Mouse (Mus musculus): ENCODE measurements at regions not wholly inside any gene's neighbourhood (a gene's known extent, or its start where the extent isn't known, plus 50 kb on each side); places are given as distances from the start of the nearest gene placed in this dataset.

GRCm38 (mm10) chrX:70820518-70820917, 229.5 kb upstream of the Mamld1 start:
- no peak overlapping the region for H3K4me2 ChIP-seq (ENCODE audit: low read depth, low read length)
- 93% methylated on average over 3 of the region's 3 CpGs for WGBS
- H3K27ac ChIP-seq (ENCODE audit: low read length): no peak overlapping the region
- ATAC-seq (ENCODE audit: low read depth): no peak
- H3K9me3 ChIP-seq (ENCODE audit: control insufficient read depth, low read length): no peaks in the 10 kb centered on the region
- H3K4me1 ChIP-seq (replicated peaks; ENCODE audit: control insufficient read depth, insufficient read depth, low read length): no peaks in the 10 kb centered on the region
- no peaks in the 10 kb centered on the region for H3K27me3 ChIP-seq (ENCODE audit: control insufficient read depth, insufficient read depth, low read depth, low read length)
- no peak overlapping the region for H3K4me3 ChIP-seq (ENCODE audit: low read length)
- no peak overlapping the region for H3K9ac ChIP-seq (ENCODE audit: low read length)
- H3K36me3 ChIP-seq (ENCODE audit: control insufficient read depth, insufficient read depth, low read length): no peaks in the 10 kb centered on the region

GRCm38 (mm10) chrX:70817771-70818170, 232.3 kb upstream of the Mamld1 start:
- no peak for ATAC-seq (ENCODE audit: low read depth)
- Histone ChIP-seq H3K4me1 (replicated peaks; ENCODE audit: control insufficient read depth, insufficient read depth, low read length) (no peaks in the 10 kb centered on the region), H3K9ac (ENCODE audit: low read length) (no peak overlapping the region), H3K4me3 (ENCODE audit: low read length) (no peak overlapping the region), H3K27me3 (ENCODE audit: control insufficient read depth, insufficient read depth, low read depth, low read length) (no peaks in the 10 kb centered on the region), H3K9me3 (ENCODE audit: control insufficient read depth, low read length) (no peaks in the 10 kb centered on the region), H3K4me2 (ENCODE audit: low read depth, low read length) (no peak overlapping the region), H3K27ac (ENCODE audit: low read length) (no peak overlapping the region), H3K36me3 (ENCODE audit: control insufficient read depth, insufficient read depth, low read length) (no peaks in the 10 kb centered on the region)
- WGBS: 53% methylated on average over 1 of the region's 1 CpGs

- Histone ChIP-seq H3K4me1 (replicated peaks; ENCODE audit: control insufficient read depth, insufficient read depth, low read length) (no peaks in the 10 kb centered on the region), H3K36me3 (ENCODE audit: control insufficient read depth, insufficient read depth, low read length) (no peaks in the 10 kb centered on the region), H3K27me3 (ENCODE audit: control insufficient read depth, insufficient read depth, low read depth, low read length) (no peaks in the 10 kb centered on the region), H3K27ac (ENCODE audit: low read length) (no peak overlapping the region), H3K9ac (ENCODE audit: low read length) (no peak overlapping the region), H3K4me2 (ENCODE audit: low read depth, low read length) (no peak overlapping the region), H3K4me3 (ENCODE audit: low read length) (no peak overlapping the region), H3K9me3 (ENCODE audit: control insufficient read depth, low read length) (no peaks in the 10 kb centered on the region)
- no peak for ATAC-seq (ENCODE audit: low read depth)
- 57% methylated on average over 3 of the region's 3 CpGs for WGBS
These were observed 233.4 kb upstream of the Mamld1 start for GRCm38 (mm10) chrX:70816662-70817061.

GRCm38 (mm10) chrX:70791796-70792195, 258.3 kb upstream of the Mamld1 start:
- Histone ChIP-seq H3K4me2 (ENCODE audit: low read depth, low read length) (no peak overlapping the region), H3K4me1 (replicated peaks; ENCODE audit: control insufficient read depth, insufficient read depth, low read length) (no peaks in the 10 kb centered on the region), H3K27ac (ENCODE audit: low read length) (no peak overlapping the region), H3K27me3 (ENCODE audit: control insufficient read depth, insufficient read depth, low read depth, low read length) (no peaks in the 10 kb centered on the region), H3K4me3 (ENCODE audit: low read length) (no peak overlapping the region), H3K9me3 (ENCODE audit: control insufficient read depth, low read length) (no peaks in the 10 kb centered on the region), H3K9ac (ENCODE audit: low read length) (no peak overlapping the region), H3K36me3 (ENCODE audit: control insufficient read depth, insufficient read depth, low read length) (no peaks in the 10 kb centered on the region)
- no peak for ATAC-seq (ENCODE audit: low read depth)
- WGBS: 71% methylated on average over 3 of the region's 3 CpGs

GRCm38 (mm10) chrX:70762862-70763261, 285.9 kb upstream of the Tmem185a start:
- no peak overlapping the region for H3K27ac ChIP-seq (ENCODE audit: low read length)
- peak; percentile 70; the same call in 1 of the 2 replicates for ATAC-seq (ENCODE audit: low read depth)
- no peak overlapping the region for H3K4me2 ChIP-seq (ENCODE audit: low read depth, low read length)
- no peaks in the 10 kb centered on the region for H3K9me3 ChIP-seq (ENCODE audit: control insufficient read depth, low read length)
- no peak overlapping the region for H3K9ac ChIP-seq (ENCODE audit: low read length)
- H3K4me1 ChIP-seq (replicated peaks; ENCODE audit: control insufficient read depth, insufficient read depth, low read length): no peaks in the 10 kb centered on the region
- H3K36me3 ChIP-seq (ENCODE audit: control insufficient read depth, insufficient read depth, low read length): no peaks in the 10 kb centered on the region
- WGBS: 30% methylated on average over 1 of the region's 1 CpGs
- no peaks in the 10 kb centered on the region for H3K27me3 ChIP-seq (ENCODE audit: control insufficient read depth, insufficient read depth, low read depth, low read length)
- no peak overlapping the region for H3K4me3 ChIP-seq (ENCODE audit: low read length)

DNA sequence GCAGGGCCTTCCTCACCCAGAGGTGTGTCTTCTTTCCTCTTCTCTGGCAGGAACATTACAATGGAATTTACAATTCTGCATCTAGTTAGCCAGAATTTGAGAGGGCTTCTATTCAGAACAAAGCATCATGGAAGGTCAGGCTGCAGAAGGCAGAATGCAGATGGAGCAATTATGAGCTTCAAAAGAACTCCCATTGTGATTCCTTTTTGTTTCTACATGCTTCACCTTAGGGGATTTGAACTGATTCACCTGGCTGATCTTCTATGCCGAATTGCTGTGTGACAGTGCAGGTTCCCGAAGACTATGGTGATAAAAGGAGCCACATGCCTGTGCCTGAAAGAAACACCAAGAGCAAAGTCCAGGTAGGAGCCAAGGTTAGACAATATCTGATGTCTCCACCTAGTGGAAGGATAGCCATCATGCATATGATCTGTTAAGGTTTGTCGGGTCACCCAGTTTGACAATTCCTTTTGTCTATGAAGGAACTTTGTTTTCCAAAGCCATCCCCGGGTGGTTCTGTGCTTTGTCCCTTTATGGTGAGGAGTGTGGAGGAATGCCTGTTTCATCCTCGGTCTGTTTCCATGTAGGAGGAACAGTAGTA, 236.1 kb upstream of the Tmem185a start:
- Histone ChIP-seq H3K36me3 (ENCODE audit: control insufficient read depth, insufficient read depth, low read length) (no peaks in the 10 kb centered on the region), H3K4me1 (replicated peaks; ENCODE audit: control insufficient read depth, insufficient read depth, low read length) (no peaks in the 10 kb centered on the region), H3K9me3 (ENCODE audit: control insufficient read depth, low read length) (no peaks in the 10 kb centered on the region), H3K4me3 (ENCODE audit: low read length) (no peak overlapping the region), H3K9ac (ENCODE audit: low read length) (no peak overlapping the region), H3K4me2 (ENCODE audit: low read depth, low read length) (no peak overlapping the region), H3K27ac (ENCODE audit: low read length) (no peak overlapping the region), H3K27me3 (ENCODE audit: control insufficient read depth, insufficient read depth, low read depth, low read length) (no peaks in the 10 kb centered on the region)
- WGBS: 73% methylated on average over 5 of the region's 5 CpGs
- no peak for ATAC-seq (ENCODE audit: low read depth)

GRCm38 (mm10) chrX:70682194-70682593, 205.2 kb upstream of the Tmem185a start:
- ATAC-seq (ENCODE audit: low read depth): no peak
- 73% methylated on average over 3 of the region's 3 CpGs for WGBS
- H3K9me3 ChIP-seq (ENCODE audit: control insufficient read depth, low read length): no peaks in the 10 kb centered on the region
- no peak overlapping the region for H3K4me2 ChIP-seq (ENCODE audit: low read depth, low read length)
- no peaks in the 10 kb centered on the region for H3K27me3 ChIP-seq (ENCODE audit: control insufficient read depth, insufficient read depth, low read depth, low read length)
- no peaks in the 10 kb centered on the region for H3K4me1 ChIP-seq (replicated peaks; ENCODE audit: control insufficient read depth, insufficient read depth, low read length)
- no peak overlapping the region for H3K27ac ChIP-seq (ENCODE audit: low read length)
- H3K36me3 ChIP-seq (ENCODE audit: control insufficient read depth, insufficient read depth, low read length): no peaks in the 10 kb centered on the region
- no peak overlapping the region for H3K9ac ChIP-seq (ENCODE audit: low read length)
- H3K4me3 ChIP-seq (ENCODE audit: low read length): no peak overlapping the region

- WGBS: 60% methylated on average over 3 of the region's 3 CpGs
- Histone ChIP-seq H3K9ac (ENCODE audit: low read length) (no peak overlapping the region), H3K27me3 (ENCODE audit: control insufficient read depth, insufficient read depth, low read depth, low read length) (no peaks in the 10 kb centered on the region), H3K36me3 (ENCODE audit: control insufficient read depth, insufficient read depth, low read length) (no peaks in the 10 kb centered on the region), H3K4me2 (ENCODE audit: low read depth, low read length) (no peak overlapping the region), H3K27ac (ENCODE audit: low read length) (no peak overlapping the region), H3K4me1 (replicated peaks; ENCODE audit: control insufficient read depth, insufficient read depth, low read length) (no peaks in the 10 kb centered on the region), H3K4me3 (ENCODE audit: low read length) (no peak overlapping the region), H3K9me3 (ENCODE audit: control insufficient read depth, low read length) (no peaks in the 10 kb centered on the region)
- no peak for ATAC-seq (ENCODE audit: low read depth)
These were observed 190.1 kb upstream of the Tmem185a start for GRCm38 (mm10) chrX:70667092-70667491.

Measured in lung, embryonic 16.5 days (tissue).